Comparison of ENCODE assay signal across 34 mouse cellular contexts in genomic region chr1:179845832-179846499, GRCm38 (mm10). TPM values are rescaled to one million over a fixed set of nuclear protein-coding genes. Genes with fewer than 3 reads are reported as not detected.
"Had no signal": no experiment of that assay in that cellular context is flagged by ENCODE, and none has a peak within 500 bp of the region (broad histone marks: within the 10 kb centered on the region; RNA-seq: fewer than 3 reads in every experiment).

No protein-coding gene starts in this region.

- H3K27ac ChIP-seq: heart, adult 2 months; heart, embryonic 13.5 days; heart, embryonic 15.5 days; hindbrain, embryonic 13.5 days; hindbrain, embryonic 15.5 days; hindbrain, postnatal 0 days; kidney, embryonic 15.5 days; kidney, postnatal 0 days; layer of hippocampus, adult 2 months; left cerebral cortex, adult 2 months; limb, embryonic 13.5 days; limb, embryonic 15.5 days; liver, embryonic 12.5 days had no signal

- H3K4me2 ChIP-seq: heart, embryonic 11.5 days; heart, embryonic 13.5 days; heart, embryonic 15.5 days; hindbrain, embryonic 13.5 days; hindbrain, embryonic 15.5 days; kidney, embryonic 15.5 days; limb, embryonic 13.5 days; limb, embryonic 15.5 days; liver, embryonic 12.5 days had no signal

- H3K4me1 ChIP-seq: hindbrain, embryonic 13.5 days had no signal

- H3K36me3 ChIP-seq: heart, embryonic 13.5 days; heart, embryonic 15.5 days; hindbrain, embryonic 13.5 days; hindbrain, embryonic 15.5 days; kidney, embryonic 15.5 days; limb, embryonic 13.5 days; limb, embryonic 15.5 days; liver, embryonic 12.5 days had no signal

- H3K4me3 ChIP-seq: heart, adult 2 months; heart, embryonic 13.5 days; heart, embryonic 15.5 days; hindbrain, embryonic 13.5 days; hindbrain, embryonic 15.5 days; kidney, embryonic 15.5 days; layer of hippocampus, adult 2 months; left cerebral cortex, adult 2 months; limb, embryonic 13.5 days; limb, embryonic 15.5 days; liver, embryonic 12.5 days had no signal

- H3K9ac ChIP-seq: heart, embryonic 13.5 days; heart, embryonic 15.5 days; hindbrain, embryonic 13.5 days; hindbrain, embryonic 15.5 days; kidney, embryonic 15.5 days; limb, embryonic 13.5 days; limb, embryonic 15.5 days; liver, embryonic 12.5 days had no signal

- H3K27me3 ChIP-seq: heart, embryonic 13.5 days; hindbrain, embryonic 15.5 days; kidney, embryonic 15.5 days; limb, embryonic 13.5 days; limb, embryonic 15.5 days; liver, embryonic 12.5 days had no signal

- H3K9me3 ChIP-seq: heart, embryonic 13.5 days; heart, embryonic 15.5 days; hindbrain, embryonic 13.5 days; hindbrain, embryonic 15.5 days; kidney, embryonic 15.5 days; limb, embryonic 13.5 days; limb, embryonic 15.5 days; liver, embryonic 12.5 days had no signal

- DNase-seq: gastrocnemius, postnatal 14 days; gastrocnemius, postnatal 36 days; heart, adult 11 months; heart, adult 2 months; heart, postnatal 14 days; heart, postnatal 36 days; kidney, adult 11 months; kidney, adult 2 months; kidney, adult 9 months; kidney, postnatal 14 days; kidney, postnatal 36 days had no signal

RNA-seq across cellular contexts. Expression of gene Gm10518, which starts 42.8 kb away (rescaled TPM):
- total RNA-seq: gastrocnemius, adult 18-20 months; gastrocnemius, adult 8-10 months; gastrocnemius, postnatal 14 days; gastrocnemius, postnatal 36 days; heart, adult 2 months; heart, postnatal 14 days; heart, postnatal 36 days; layer of hippocampus, adult 2 months; layer of hippocampus, postnatal 10 days; layer of hippocampus, postnatal 25 days; left cerebral cortex, postnatal 14 days; left cerebral cortex, postnatal 36 days; liver, adult 2 months had no signal
- polyA plus RNA-seq: gonadal fat pad, adult 2 months; heart, adult 2 months; heart, embryonic 13.5 days; heart, embryonic 15.5 days; hindbrain, embryonic 13.5 days; intestine, embryonic 16.5 days; kidney, adult 2 months; kidney, embryonic 15.5 days; kidney, postnatal 0 days; large intestine, adult 2 months; liver, adult 2 months had no signal
